Mouse (Mus musculus): Measurements from ENCODE around the gene Il1b. TPM values are rescaled to one million over a fixed set of nuclear protein-coding genes. Genes with fewer than 3 reads are reported as not detected.
A peak's percentile ranks its signal among the peaks of the same experiment; 100 is the strongest.

Gene Il1b
- total RNA-seq, 2 experiments from 2014 or later, result 15.8 to 25.9 TPM

- ATAC-seq (ENCODE audit: poor library complexity, severe bottlenecking), result no peak
Measured at GRCm38 (mm10) chr2:129369615-129370014, 1.3 kb downstream of the Il1b start.

GRCm38 (mm10) chr2:129368795-129369194 lies 2.1 kb downstream of the Il1b start:
- no peak for ATAC-seq (ENCODE audit: poor library complexity, severe bottlenecking)

GRCm38 (mm10) chr2:129368106-129368505 lies 2.8 kb downstream of the Il1b start:
- no peak for ATAC-seq (ENCODE audit: poor library complexity, severe bottlenecking)

- ATAC-seq (ENCODE audit: poor library complexity, severe bottlenecking), result no peak
Measured at GRCm38 (mm10) chr2:129367246-129367645, 3.7 kb downstream of the Il1b start.

- no peak for ATAC-seq (ENCODE audit: poor library complexity, severe bottlenecking)
Measured at GRCm38 (mm10) chr2:129360975-129361560, 9.9 kb downstream of the Il1b start.

GRCm38 (mm10) chr2:129360197-129360596 lies 10.7 kb downstream of the Il1b start:
- ATAC-seq (ENCODE audit: poor library complexity, severe bottlenecking), result peak; percentile 92

GRCm38 (mm10) chr2:129338138-129338621 lies 32.8 kb downstream of the Il1b start:
- ATAC-seq (ENCODE audit: poor library complexity, severe bottlenecking), result peak; percentile 91

- no peak for ATAC-seq (ENCODE audit: poor library complexity, severe bottlenecking)
Measured at GRCm38 (mm10) chr2:129333471-129333870, 37.5 kb downstream of the Il1b start.

GRCm38 (mm10) chr2:129330540-129330939 lies 40.4 kb downstream of the Il1b start:
- no peak for ATAC-seq (ENCODE audit: poor library complexity, severe bottlenecking)

GRCm38 (mm10) chr2:129330024-129330423 lies 40.9 kb downstream of the Il1b start:
- no peak for ATAC-seq (ENCODE audit: poor library complexity, severe bottlenecking)

GRCm38 (mm10) chr2:129328238-129328637 lies 42.7 kb downstream of the Il1b start:
- ATAC-seq (ENCODE audit: poor library complexity, severe bottlenecking), result peak; percentile 98

- no peak for ATAC-seq (ENCODE audit: poor library complexity, severe bottlenecking)
Measured at GRCm38 (mm10) chr2:129324216-129324615, 46.7 kb downstream of the Il1b start.

GRCm38 (mm10) chr2:129322117-129322635 lies 48.8 kb downstream of the Il1b start:
- ATAC-seq (ENCODE audit: poor library complexity, severe bottlenecking), result no peak

- peak; percentile 46 for ATAC-seq (ENCODE audit: poor library complexity, severe bottlenecking)
Measured at GRCm38 (mm10) chr2:129320033-129320605, 50.8 kb downstream of the Il1b start.

GRCm38 (mm10) chr2:129315831-129316230 lies 55.1 kb downstream of the Il1b start:
- peak; percentile 78 for ATAC-seq (ENCODE audit: poor library complexity, severe bottlenecking)

- ATAC-seq (ENCODE audit: poor library complexity, severe bottlenecking), result peak; percentile 47
Measured at GRCm38 (mm10) chr2:129314880-129315279, 56.1 kb downstream of the Il1b start.

Other genes with a start within 250 kb of the Il1b start
- gene Chchd5, start 241.4 kb downstream of the Il1b start, total RNA-seq (2015), result 11.9 and 13.0 TPM in 2 replicates
- 9.4 and 11.9 TPM in 2 replicates for gene Chchd5, start 241.4 kb downstream of the Il1b start, total RNA-seq (2017)
- 18.7 and 22.8 TPM in 2 replicates for gene Slc20a1, start 172.4 kb downstream of the Il1b start, total RNA-seq (2015)
- gene Slc20a1, start 172.4 kb downstream of the Il1b start, total RNA-seq (2017), result 52.4 and 70.8 TPM in 2 replicates
- gene Ckap2l, start 73.9 kb downstream of the Il1b start, total RNA-seq (2015), result 87.4 and 94.5 TPM in 2 replicates
- gene Ckap2l, start 73.9 kb downstream of the Il1b start, total RNA-seq (2017), result 63.0 and 74.2 TPM in 2 replicates
- not detected in 2 replicates for gene Il1a, start 61.2 kb downstream of the Il1b start, total RNA-seq (2015)
- gene Il1a, start 61.2 kb downstream of the Il1b start, total RNA-seq (2017), result 0.15 TPM in 1 of 2 replicates, not detected in the other
- not detected in 2 replicates for gene F830045P16Rik, start 165.5 kb upstream of the Il1b start, total RNA-seq (2015)
- not detected in 2 replicates for gene F830045P16Rik, start 165.5 kb upstream of the Il1b start, total RNA-seq (2017)
- 290 and 306 TPM in 2 replicates for gene Sirpa, start 221.7 kb upstream of the Il1b start, total RNA-seq (2015)
- gene Sirpa, start 221.7 kb upstream of the Il1b start, total RNA-seq (2017), result 325 and 361 TPM in 2 replicates

Data from megakaryocyte, adult 5-6 weeks (primary cell).